Mouse (Mus musculus) CH12.LX (cell line): ENCODE data around the gene Ngef. TPM values are rescaled to one million over a fixed set of nuclear protein-coding genes. Genes with fewer than 3 reads are reported as not detected.

Experiments
- DNase-seq: peaks from one replicate; pipeline ENCODE4 v3.0.0-alpha.2; 2013; ENCODE audit errors: extremely low read depth
- H3K27ac ChIP-seq: 2 replicates; pipeline ENCODE4 v1.5.1; 2012; ENCODE audit warnings: low read depth, mild to moderate bottlenecking, control low read depth, moderate library complexity; ENCODE audit not compliant: insufficient read depth
- H3K27me3 ChIP-seq: replicated peaks from 2 replicates; pipeline ENCODE3; 2012; ENCODE audit warnings: inconsistent platforms
- H3K36me3 ChIP-seq, 2 experiments: replicated peaks in 1 of 2; 2 replicates each; pipeline versions ENCODE3 to v1.6.1; 2012; ENCODE audit warnings: inconsistent platforms in 1 of 2, low read length in 1 of 2, mild to moderate bottlenecking in 1 of 2, mixed read lengths in 1 of 2, moderate library complexity in 1 of 2; ENCODE audit not compliant: control insufficient read depth in 1 of 2, insufficient read depth in 1 of 2
- H3K4me1 ChIP-seq, 2 experiments: 2 replicates each; pipeline ENCODE4 v1.6.1; 2012; ENCODE audit warnings: inconsistent platforms in 1 of 2, moderate library complexity in 1 of 2; ENCODE audit not compliant: insufficient read depth in 2 of 2, control insufficient read depth in 1 of 2
- H3K4me2 ChIP-seq: 2 replicates; pipeline ENCODE4 v1.6.1; 2012; ENCODE audit warnings: low read depth, mild to moderate bottlenecking, control low read depth; ENCODE audit not compliant: poor library complexity, insufficient read depth, severe bottlenecking
- H3K4me3 ChIP-seq, 3 experiments: fragments of 150-350 bp in 1 of 3; sonication (generic) in 1 of 3; replicated peaks in 1 of 3; 2 replicates each; pipeline versions ENCODE3 to v1.5.1; 2011 to 2012; ENCODE audit warnings: low read depth in 2 of 3, low read length in 2 of 3, mild to moderate bottlenecking in 2 of 3, moderate library complexity in 2 of 3, control low read depth in 1 of 3, improper control_type of control experiment in 1 of 3, inconsistent platforms in 1 of 3, mixed read lengths in 1 of 3; ENCODE audit not compliant: poor library complexity in 1 of 3
- H3K79me2 ChIP-seq: replicated peaks from 2 replicates; pipeline ENCODE4 v1.6.1; 2012; ENCODE audit warnings: mild to moderate bottlenecking, moderate library complexity; ENCODE audit not compliant: control insufficient read depth, poor library complexity, insufficient read depth, severe bottlenecking; ENCODE audit errors: extremely low read depth
- H3K9ac ChIP-seq: 2 replicates; pipeline ENCODE4 v1.6.1; 2012; ENCODE audit warnings: low read depth, mild to moderate bottlenecking, control low read depth, moderate library complexity; ENCODE audit not compliant: insufficient read depth
- H3K9me3 ChIP-seq: replicated peaks from 2 replicates; pipeline ENCODE3; 2012; ENCODE audit warnings: low read length, inconsistent platforms, mixed read lengths
- BHLHE40 ChIP-seq: IDR thresholded peaks from 2 replicates; pipeline ENCODE4 v1.6.1; 2011; ENCODE audit warnings: mild to moderate bottlenecking, low read depth, low read length, improper control_type of control experiment
- CHD1 ChIP-seq: IDR thresholded peaks from 2 replicates; pipeline ENCODE4 v1.6.1; 2012; ENCODE audit warnings: low read depth, low read length, improper control_type of control experiment, inconsistent platforms
- CHD2 ChIP-seq: IDR thresholded peaks from 2 replicates; pipeline ENCODE4 v1.6.1; 2011; ENCODE audit warnings: low read length, improper control_type of control experiment
- ELF1 ChIP-seq: IDR thresholded peaks from 2 replicates; pipeline ENCODE4 v1.6.1; 2014; ENCODE audit warnings: low read depth, mild to moderate bottlenecking, inconsistent platforms, low read length, improper control_type of control experiment
- ETS1 ChIP-seq: conservative IDR thresholded peaks from 2 replicates; pipeline ENCODE4 v1.6.1; 2012; ENCODE audit warnings: low read depth, mild to moderate bottlenecking, inconsistent platforms, low read length, improper control_type of control experiment, moderate library complexity
- HCFC1 ChIP-seq: IDR thresholded peaks from 2 replicates; pipeline ENCODE4 v1.6.1; 2012; ENCODE audit warnings: low read depth, mild to moderate bottlenecking, inconsistent platforms, low read length, improper control_type of control experiment
- JUN ChIP-seq: IDR thresholded peaks from 2 replicates; pipeline ENCODE4 v1.6.1; 2011; ENCODE audit warnings: low read depth, mild to moderate bottlenecking, low read length, improper control_type of control experiment, moderate library complexity; ENCODE audit not compliant: insufficient read depth
- JUND ChIP-seq: conservative IDR thresholded peaks from 2 replicates; pipeline ENCODE4 v1.6.1; 2011; ENCODE audit warnings: low read depth, low read length, improper control_type of control experiment
- KAT2A ChIP-seq: IDR thresholded peaks from 2 replicates; pipeline ENCODE4 v1.6.1; 2012; ENCODE audit warnings: low read length, improper control_type of control experiment, inconsistent platforms; ENCODE audit not compliant: insufficient replicate concordance
- MAFK ChIP-seq: IDR thresholded peaks from 2 replicates; pipeline ENCODE4 v1.6.1; 2011; ENCODE audit warnings: low read length, improper control_type of control experiment; ENCODE audit not compliant: insufficient replicate concordance
- MAX ChIP-seq: IDR thresholded peaks from 2 replicates; pipeline ENCODE4 v1.6.1; 2011; ENCODE audit warnings: low read length, improper control_type of control experiment
- MEF2A ChIP-seq: IDR thresholded peaks from 2 replicates; pipeline ENCODE4 v1.6.1; 2014; ENCODE audit warnings: low read depth, mild to moderate bottlenecking, inconsistent platforms, low read length, improper control_type of control experiment, borderline replicate concordance
- MYC ChIP-seq: IDR thresholded peaks from 2 replicates; pipeline ENCODE4 v1.6.1; 2011; ENCODE audit warnings: low read depth, mild to moderate bottlenecking, improper control_type of control experiment, low read length
- NELFE ChIP-seq: IDR thresholded peaks from 2 replicates; pipeline ENCODE4 v1.6.1; 2011; ENCODE audit warnings: low read depth, low read length, improper control_type of control experiment
- POLR2AphosphoS2 ChIP-seq: IDR thresholded peaks from 2 replicates; pipeline ENCODE4 v1.6.1; 2011; ENCODE audit warnings: low read depth, low read length, improper control_type of control experiment
- SIN3A ChIP-seq: IDR thresholded peaks from 2 replicates; pipeline ENCODE4 v1.6.1; 2012; ENCODE audit warnings: low read length, improper control_type of control experiment, inconsistent platforms
- TBP ChIP-seq: conservative IDR thresholded peaks from 2 replicates; pipeline ENCODE4 v1.6.1; 2011; ENCODE audit warnings: low read depth, low read length, improper control_type of control experiment
- TCF12 ChIP-seq: IDR thresholded peaks from 2 replicates; pipeline ENCODE4 v1.6.1; 2014; ENCODE audit warnings: low read depth, mild to moderate bottlenecking, inconsistent platforms, low read length, improper control_type of control experiment
- USF1 ChIP-seq: IDR thresholded peaks from 2 replicates; pipeline ENCODE4 v1.6.1; 2014; ENCODE audit warnings: low read depth, mild to moderate bottlenecking, inconsistent platforms, low read length, improper control_type of control experiment
- USF2 ChIP-seq: conservative IDR thresholded peaks from 2 replicates; pipeline ENCODE4 v1.6.1; 2011; ENCODE audit warnings: low read depth, low read length, improper control_type of control experiment
- ZKSCAN1 ChIP-seq: IDR thresholded peaks from 2 replicates; pipeline ENCODE4 v1.6.1; 2012; ENCODE audit warnings: low read depth, inconsistent platforms, low read length, improper control_type of control experiment, borderline replicate concordance
- dilution Hi-C: fragments of 300-500 bp; cut with MboI; formaldehyde crosslinking; loops from 2 replicates; pipeline ENCODE4 v1.14.3; 2020; ENCODE audit warnings: low sequenced_read_pairs; ENCODE audit not compliant: extremely low pct_unique_long_range_greater_than_20kb, extremely low pct_ligation_motif_present
- in situ Hi-C: fragments of 300-500 bp; cut with MboI; formaldehyde crosslinking; loops from 3 replicates; pipeline ENCODE4 v1.14.3; 2019; ENCODE audit warnings: low sequenced_read_pairs, low pct_ligation_motif_present, low pct_unique_long_range_greater_than_20kb, mixed read lengths
- polyA plus RNA-seq: library from polyadenylated mRNA; unstranded; fragments of >175 nt; gene quantifications from 2 replicates; pipeline ENCODE4 v1.2.1, GENCODE M21; 2012; ENCODE audit warnings: low read depth; ENCODE audit not compliant: insufficient read length
- total RNA-seq, 2 experiments: library from RNA; depleted of rRNA; stranded (reverse); fragments of 300-350 nt in 1 of 2; fragments of >200 nt in 1 of 2; gene quantifications; 2 replicates each; pipeline ENCODE4 v1.2.3; 2012 to 2014

The Ngef gene
- total and polyA plus RNA-seq, 3 experiments, result not detected

- Histone ChIP-seq H3K4me2 (no peak overlapping the region), H3K27me3 (peaks cover 3% of the 10 kb centered on the region), H3K4me1 (peaks cover 0 to 8% of the 10 kb centered on the region in 2 experiments; a peak in 1 of 4 replicates), H3K36me3 (no peaks in the 10 kb centered on the region), H3K79me2 (no peaks in the 10 kb centered on the region), H3K27ac (no peak overlapping the region), H3K9ac (no peak overlapping the region), H3K4me3 (no peak overlapping the region), H3K9me3 (peaks cover 8% of the 10 kb centered on the region)
- dilution Hi-C loops (no loop called here), in situ Hi-C loops (no loop called here)
- TF ChIP-seq TCF12 (no peak), KAT2A (no peak), BHLHE40 (no peak), CHD1 (no peak)
- DNase-seq, result no peak
These were observed 65.8 kb downstream of the Ngef start for GRCm38 (mm10) chr1:87507857-87508256.

GRCm38 (mm10) chr1:87505524-87505923, 68.1 kb downstream of the Ngef start:
- Histone ChIP-seq H3K9me3 (peaks cover 6% of the 10 kb centered on the region), H3K9ac (no peak overlapping the region), H3K79me2 (no peaks in the 10 kb centered on the region), H3K36me3 (no peaks in the 10 kb centered on the region), H3K27me3 (no peaks in the 10 kb centered on the region), H3K4me2 (no peak overlapping the region), H3K4me3 (no peak overlapping the region), H3K27ac (no peak overlapping the region), H3K4me1 (0 out of 4 replicates have a peak, but pooled peaks cover 0 to 5% of the 10 kb centered on the region in 2 experiments)
- dilution Hi-C loops (no loop called here), in situ Hi-C loops (no loop called here)
- TF ChIP-seq ETS1 (no peak), NELFE (no peak), JUND (no peak), USF2 (no peak), SIN3A (no peak), POLR2AphosphoS2 (no peak), ZKSCAN1 (no peak), ELF1 (no peak), MAX (no peak), CHD2 (no peak), USF1 (no peak)
- no peak for DNase-seq

- H3K9ac ChIP-seq, result no peak overlapping the region
- dilution Hi-C loops (no loop called here), in situ Hi-C loops (no loop called here)
- peaks cover 0 to 21% of the 10 kb centered on the region in 2 experiments; a peak in 3 of 4 replicates for H3K4me1 ChIP-seq
- no peak overlapping the region for H3K27ac ChIP-seq
- H3K4me2 ChIP-seq, result no peak overlapping the region
- H3K4me3 ChIP-seq, result no peak overlapping the region
- H3K36me3 ChIP-seq, result no peaks in the 10 kb centered on the region
- no peaks in the 10 kb centered on the region for H3K27me3 ChIP-seq
- no peak for DNase-seq
- TF ChIP-seq MAFK (no peak), CHD2 (no peak), MEF2A (no peak), TBP (no peak), MYC (no peak), POLR2AphosphoS2 (no peak), HCFC1 (no peak), JUN (no peak), USF2 (no peak)
- no peaks in the 10 kb centered on the region for H3K79me2 ChIP-seq
- no peaks in the 10 kb centered on the region for H3K9me3 ChIP-seq
These were observed 80.1 kb downstream of the Ngef start for GRCm38 (mm10) chr1:87493542-87493941.
